Mouse (Mus musculus) forebrain, embryonic 10.5 days (tissue): ENCODE data around the gene Ccdc63. TPM values are rescaled to one million over a fixed set of nuclear protein-coding genes. Genes with fewer than 3 reads are reported as not detected.
"Not testable (repeated sequence)": the region's sequence is repeated elsewhere in the genome, so short reads cannot be mapped to it uniquely, and the experiment has no call there.

Experiments
- DNase-seq: peaks from one replicate; pipeline ENCODE4 v3.0.0-alpha.2; 2017; ENCODE audit warnings: low spot score; ENCODE audit errors: extremely low spot score
- H3K27ac ChIP-seq: fragments of 300-500 bp; sonication (generic); 2 replicates; pipeline ENCODE4 v1.5.1; 2016; ENCODE audit warnings: mild to moderate bottlenecking
- H3K27me3 ChIP-seq: fragments of 300-500 bp; sonication (generic); 2 replicates; pipeline ENCODE4 v1.6.1; 2016; ENCODE audit warnings: mild to moderate bottlenecking; ENCODE audit not compliant: poor library complexity, severe bottlenecking
- H3K36me3 ChIP-seq: fragments of 300-500 bp; sonication (generic); replicated peaks from 2 replicates; pipeline ENCODE4 v1.6.1; 2016; ENCODE audit warnings: mild to moderate bottlenecking, moderate library complexity
- H3K4me1 ChIP-seq: fragments of 300-500 bp; sonication (generic); 2 replicates; pipeline ENCODE4 v1.6.1; 2016
- H3K4me3 ChIP-seq: fragments of 300-500 bp; sonication (generic); 2 replicates; pipeline ENCODE4 v1.5.1; 2016; ENCODE audit warnings: mild to moderate bottlenecking, moderate library complexity
- H3K9me3 ChIP-seq: fragments of 300-500 bp; sonication (generic); 2 replicates; pipeline ENCODE4 v1.6.1; 2016; ENCODE audit warnings: mild to moderate bottlenecking, moderate library complexity
- WGBS: fragments of 180-500 bp; shearing (Covaris S2); methylation state at CpG from one replicate; pipeline ENCODE4 v1.1.7; 2016; 5-methylcytosine and 5-hydroxymethylcytosine counted together
- polyA plus RNA-seq: library from polyadenylated mRNA; unstranded; fragments of >200 nt; fragmentation: Nextera tagmentation; extraction: Ambion mirVana; gene quantifications from 2 replicates; pipeline ENCODE4 v1.2.1, GENCODE M21; 2016

Ccdc63 gene
- polyA plus RNA-seq, 1 experiment from 2014 or later, result not detected

- Histone ChIP-seq H3K4me1 (peaks cover 81% of the 10 kb centered on the region), H3K27ac (no peak overlapping the region)
Measured at GRCm38 (mm10) chr5:122164011-122164410, 23.4 kb upstream of the Ccdc63 start.

GRCm38 (mm10) chr5:122163194-122163593, 22.6 kb upstream of the Ccdc63 start:
- H3K4me3 ChIP-seq, result no peak overlapping the region
- no peaks in the 10 kb centered on the region for H3K27me3 ChIP-seq
- H3K9me3 ChIP-seq, result no peaks in the 10 kb centered on the region
- H3K36me3 ChIP-seq, result peaks cover 91% of the 10 kb centered on the region
- 75% methylated on average over 6 of the region's 6 CpGs for WGBS
- H3K27ac ChIP-seq, result no peak overlapping the region
- no peak for DNase-seq
- H3K4me1 ChIP-seq, result peaks cover 81% of the 10 kb centered on the region

More at GRCm38 (mm10) chr5:122164011-122164410, 23.4 kb upstream of the Ccdc63 start:
- WGBS, result 93% methylated on average over 3 of the region's 3 CpGs
- no peaks in the 10 kb centered on the region for H3K9me3 ChIP-seq
- no peaks in the 10 kb centered on the region for H3K27me3 ChIP-seq
- peaks cover 99% of the 10 kb centered on the region for H3K36me3 ChIP-seq
- DNase-seq, result no peak
- H3K4me3 ChIP-seq, result no peak overlapping the region

GRCm38 (mm10) chr5:122158557-122159515, 18.2 kb upstream of the Ccdc63 start:
- peaks cover 47% of the 10 kb centered on the region for H3K36me3 ChIP-seq
- WGBS, result 3% methylated on average over 39 of the region's 42 CpGs
- H3K4me3 ChIP-seq, result peak overlapping the region; percentile 84
- DNase-seq, result no peak
- peaks cover 22% of the 10 kb centered on the region for H3K27me3 ChIP-seq
- H3K27ac ChIP-seq, result peak overlapping the region; percentile 97
- no peaks in the 10 kb centered on the region for H3K9me3 ChIP-seq
- peaks cover 73% of the 10 kb centered on the region for H3K4me1 ChIP-seq

GRCm38 (mm10) chr5:122157827-122158381, 17.3 kb upstream of the Ccdc63 start, which contains the start of gene Ppp1cc:
Gene Ppp1cc (plus strand): TSS chr5:122158278.
- Histone ChIP-seq H3K4me1 (peaks cover 66% of the 10 kb centered on the region), H3K36me3 (peaks cover 38% of the 10 kb centered on the region), H3K27me3 (peaks cover 22% of the 10 kb centered on the region), H3K27ac (peak within 1 kb of the TSS; percentile 97), H3K9me3 (no peaks in the 10 kb centered on the region), H3K4me3 (peak within 1 kb of the TSS; percentile 84)
- DNase-seq, result peak; percentile 97
- WGBS, result under 1% methylated on average over 54 of the region's 54 CpGs

- no peak for DNase-seq
- peak overlapping the region; percentile 97 for H3K27ac ChIP-seq
- H3K4me3 ChIP-seq, result peak overlapping the region; percentile 84; the same call in 1 of the 2 replicates
- peaks cover 22% of the 10 kb centered on the region for H3K27me3 ChIP-seq
- H3K9me3 ChIP-seq, result no peaks in the 10 kb centered on the region
- WGBS, result 81% methylated on average over 2 of the region's 2 CpGs
- peaks cover 24% of the 10 kb centered on the region for H3K36me3 ChIP-seq
- H3K4me1 ChIP-seq, result peaks cover 52% of the 10 kb centered on the region
Measured at GRCm38 (mm10) chr5:122156486-122156885, 15.9 kb upstream of the Ccdc63 start.

GRCm38 (mm10) chr5:122155613-122156012, 15.0 kb upstream of the Ccdc63 start:
- peaks cover 15% of the 10 kb centered on the region for H3K36me3 ChIP-seq
- H3K4me1 ChIP-seq, result peaks cover 46% of the 10 kb centered on the region
- H3K4me3 ChIP-seq, result no peak overlapping the region
- H3K9me3 ChIP-seq, result no peaks in the 10 kb centered on the region
- DNase-seq, result no peak
- peaks cover 22% of the 10 kb centered on the region for H3K27me3 ChIP-seq
- H3K27ac ChIP-seq, result no peak overlapping the region

- H3K27me3 ChIP-seq, result peaks cover 22% of the 10 kb centered on the region
- peaks cover 38% of the 10 kb centered on the region for H3K4me1 ChIP-seq
- no peak for DNase-seq
- no peak overlapping the region for H3K4me3 ChIP-seq
- no peak overlapping the region for H3K27ac ChIP-seq
- H3K9me3 ChIP-seq, result no peaks in the 10 kb centered on the region
- H3K36me3 ChIP-seq, result peaks cover 7% of the 10 kb centered on the region
- WGBS, result 69% methylated on average over 3 of the region's 3 CpGs
Measured at GRCm38 (mm10) chr5:122154782-122155181, 14.2 kb upstream of the Ccdc63 start.

GRCm38 (mm10) chr5:122154006-122154405, 13.4 kb upstream of the Ccdc63 start:
- Histone ChIP-seq H3K4me1 (peaks cover 31% of the 10 kb centered on the region), H3K27ac (no peak overlapping the region), H3K4me3 (no peak overlapping the region), H3K9me3 (no peaks in the 10 kb centered on the region), H3K27me3 (peaks cover 22% of the 10 kb centered on the region), H3K36me3 (no peaks in the 10 kb centered on the region)
- 36% methylated on average over 13 of the region's 14 CpGs for WGBS
- no peak for DNase-seq

GRCm38 (mm10) chr5:122152508-122152907, 11.9 kb upstream of the Ccdc63 start:
- not testable (repeated sequence) for H3K27ac ChIP-seq, H3K4me3 ChIP-seq, H3K36me3 ChIP-seq, H3K9me3 ChIP-seq, DNase-seq
- Histone ChIP-seq H3K4me1 (peaks cover 35% of the 10 kb centered on the region), H3K27me3 (peaks cover 22% of the 10 kb centered on the region)
- WGBS, result 92% methylated on average over 5 of the region's 5 CpGs

- Histone ChIP-seq H3K4me1 (peaks cover 31% of the 10 kb centered on the region), H3K27ac (no peak overlapping the region), H3K9me3 (no peaks in the 10 kb centered on the region), H3K4me3 (no peak overlapping the region), H3K27me3 (no peaks in the 10 kb centered on the region), H3K36me3 (no peaks in the 10 kb centered on the region)
- no peak for DNase-seq
- WGBS, result 60% methylated on average over 4 of the region's 4 CpGs
Measured at GRCm38 (mm10) chr5:122149259-122149658, 8.6 kb upstream of the Ccdc63 start.

- Histone ChIP-seq H3K36me3 (no peaks in the 10 kb centered on the region), H3K4me3 (no peak overlapping the region), H3K9me3 (no peaks in the 10 kb centered on the region), H3K4me1 (peaks cover 24% of the 10 kb centered on the region), H3K27ac (no peak overlapping the region), H3K27me3 (no peaks in the 10 kb centered on the region)
- no peak for DNase-seq
- 70% methylated on average over 1 of the region's 1 CpGs for WGBS
Measured at GRCm38 (mm10) chr5:122148107-122148506, 7.5 kb upstream of the Ccdc63 start.

- H3K9me3 ChIP-seq, result no peaks in the 10 kb centered on the region
- no peak overlapping the region for H3K4me3 ChIP-seq
- no peaks in the 10 kb centered on the region for H3K27me3 ChIP-seq
- H3K27ac ChIP-seq, result peak overlapping the region; percentile 63
- H3K4me1 ChIP-seq, result peaks cover 24% of the 10 kb centered on the region
- no peaks in the 10 kb centered on the region for H3K36me3 ChIP-seq
- DNase-seq, result no peak
Measured at GRCm38 (mm10) chr5:122146609-122147008, 6.0 kb upstream of the Ccdc63 start.

GRCm38 (mm10) chr5:122146056-122146580, 5.5 kb upstream of the Ccdc63 start:
- H3K4me3 ChIP-seq, result peak overlapping the region; percentile 6; the same call in 1 of the 2 replicates
- peaks cover 21% of the 10 kb centered on the region for H3K4me1 ChIP-seq
- peak overlapping the region; percentile 63 for H3K27ac ChIP-seq
- WGBS, result 71% methylated on average over 10 of the region's 10 CpGs
- no peaks in the 10 kb centered on the region for H3K27me3 ChIP-seq
- DNase-seq, result no peak
- no peaks in the 10 kb centered on the region for H3K36me3 ChIP-seq
- no peaks in the 10 kb centered on the region for H3K9me3 ChIP-seq
